Mouse (Mus musculus): ENCODE results near the gene Reln.

Reln gene

DNA sequence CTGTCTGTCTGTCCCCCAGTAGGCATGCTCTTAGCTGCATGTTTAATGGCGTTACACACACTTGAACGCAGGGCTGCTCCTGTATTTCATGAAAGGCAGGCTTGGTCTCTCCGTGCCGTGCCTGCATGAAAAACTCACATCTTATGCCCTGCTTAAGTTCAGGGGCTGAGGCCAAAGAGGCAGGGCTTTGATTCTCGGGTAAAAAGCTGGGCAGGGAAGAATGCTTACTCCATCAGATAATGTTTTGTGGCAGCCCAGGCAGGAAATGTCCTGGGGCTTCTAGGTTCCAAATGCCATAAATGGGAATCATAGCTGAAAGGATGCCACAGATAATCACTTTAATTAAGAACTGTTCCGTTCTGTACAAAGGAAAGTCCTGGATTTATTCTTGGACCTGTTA, 226.0 kb downstream of the Reln start:
- no peak for DNase-seq (ENCODE audit: low spot score in 2 of 2)

DNA sequence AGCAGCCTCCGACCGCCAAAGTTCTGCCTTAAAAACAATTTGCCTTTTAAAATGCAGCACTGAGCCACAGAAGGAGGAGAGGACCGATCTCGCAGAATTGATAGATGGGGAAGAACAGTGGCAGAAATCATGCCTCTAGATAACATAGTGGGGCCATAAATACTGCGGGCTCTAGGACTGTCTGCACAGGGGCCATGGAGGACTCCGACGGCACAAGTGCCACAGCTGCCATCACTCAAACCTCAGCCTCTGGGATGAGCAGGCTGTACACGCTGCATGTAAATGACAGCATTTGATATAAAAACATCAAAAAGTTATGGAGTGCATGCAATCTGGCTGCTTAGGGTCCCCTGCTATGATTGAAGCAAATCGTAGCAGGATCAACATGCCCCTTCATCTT, 227.6 kb downstream of the Reln start:
- no peak for DNase-seq (ENCODE audit: low spot score in 2 of 2)

DNA sequence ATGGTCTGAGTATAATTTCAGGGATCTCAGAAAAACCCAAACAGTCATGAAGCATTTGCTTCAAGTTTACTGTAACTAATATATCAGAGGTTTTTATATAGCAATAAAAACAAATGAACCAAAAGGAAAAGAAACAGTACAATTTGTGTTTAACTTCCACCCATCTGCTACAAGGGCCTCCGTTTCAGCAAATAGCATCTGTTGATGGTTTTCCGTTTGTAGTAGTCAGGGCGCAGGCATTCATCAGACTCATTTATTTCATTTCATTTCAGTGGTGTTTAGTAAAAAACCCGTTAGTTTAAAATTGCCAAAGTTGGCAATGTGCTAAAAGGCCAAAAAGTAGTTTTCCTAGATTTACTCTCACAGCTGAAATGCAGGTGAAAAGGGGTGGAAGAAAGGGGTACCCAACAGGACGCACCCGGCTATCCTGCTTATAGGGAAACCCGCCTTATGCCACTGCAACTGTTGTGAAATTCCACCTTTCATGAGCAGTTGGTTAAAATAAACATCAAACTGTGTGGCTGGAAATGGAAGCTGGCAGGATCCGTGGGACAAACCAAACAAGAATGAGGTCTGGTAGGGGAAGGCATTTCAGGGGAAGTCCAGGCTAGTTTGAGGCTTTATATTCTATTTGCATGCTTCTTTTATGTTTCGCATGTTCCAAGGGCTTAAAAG, 237.6 kb downstream of the Reln start:
- no peak for DNase-seq (ENCODE audit: low spot score in 2 of 2)

DNA sequence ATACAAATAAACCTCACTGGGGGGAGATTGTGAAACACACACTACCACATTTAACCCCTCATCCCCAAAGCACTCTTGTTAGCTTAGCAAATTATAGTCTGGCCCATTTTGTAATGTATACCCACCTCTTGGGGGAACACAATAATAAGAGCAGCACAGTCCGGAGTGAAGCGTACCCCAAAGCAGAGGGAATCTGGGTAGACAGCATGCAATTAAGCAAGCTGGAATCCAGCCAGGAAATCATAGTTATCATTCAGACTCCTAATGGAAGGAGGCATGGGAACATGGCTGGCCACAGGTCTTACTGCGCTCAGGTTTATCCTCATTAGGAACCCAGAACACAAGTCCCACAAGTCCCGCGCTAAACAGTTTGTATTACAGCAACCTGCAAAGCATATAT, 249.5 kb downstream of the Reln start:
- DNase-seq (ENCODE audit: low spot score in 2 of 2): no peak

DNA sequence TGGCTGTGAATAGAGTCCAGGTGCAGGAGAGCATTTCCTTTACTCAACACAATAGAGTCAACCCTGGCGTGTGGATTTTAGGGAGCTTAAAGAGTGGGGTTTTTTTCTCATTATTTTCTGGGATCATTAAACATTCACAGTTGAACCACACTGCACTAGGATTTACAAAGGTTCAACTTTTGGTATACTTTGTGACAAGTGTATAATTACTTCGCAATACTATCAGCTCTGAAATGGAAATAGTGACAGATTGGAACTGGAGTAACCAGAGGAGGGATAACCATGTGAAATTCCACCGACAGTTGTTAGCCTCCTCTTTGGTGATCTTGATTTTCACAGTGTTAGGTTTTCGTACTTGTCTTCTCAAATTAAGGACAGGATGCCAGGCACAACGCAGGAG, 250.5 kb downstream of the Reln start:
- no peak for DNase-seq (ENCODE audit: low spot score in 2 of 2)

DNA sequence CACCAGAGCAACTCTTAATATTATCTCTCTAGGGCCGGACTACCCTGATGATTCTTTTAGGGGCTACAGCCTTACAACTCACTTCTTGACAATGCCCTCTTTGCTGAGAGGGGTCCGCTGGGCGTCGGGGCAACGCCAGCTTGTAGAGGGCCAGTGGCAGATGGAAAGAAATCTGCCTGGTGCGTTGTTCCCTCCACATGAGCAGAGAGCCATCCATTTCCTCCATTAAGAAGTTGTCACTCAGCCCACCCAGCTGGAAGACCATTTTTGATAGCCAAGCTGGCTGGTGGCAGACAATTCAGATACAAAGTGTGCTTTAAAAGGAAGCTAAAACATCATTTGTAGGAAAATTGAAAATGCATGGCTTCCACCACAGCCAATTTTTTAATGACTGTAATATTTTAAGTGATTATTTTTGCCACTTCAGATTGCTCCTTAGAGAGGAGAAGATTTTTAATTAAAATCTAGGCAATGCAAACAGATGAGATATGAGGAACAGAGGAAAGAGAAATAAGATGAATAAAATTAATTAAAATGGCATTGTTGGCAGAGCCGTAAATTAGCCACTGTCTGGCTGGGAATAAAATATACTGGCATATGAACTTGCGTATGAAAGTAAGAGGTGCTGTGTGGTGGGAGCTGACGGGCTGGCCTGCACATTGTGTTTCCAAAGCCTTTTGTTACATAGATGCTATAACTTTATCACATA, 251.2 kb downstream of the Reln start:
- DNase-seq (ENCODE audit: low spot score in 2 of 2): no peak

DNA sequence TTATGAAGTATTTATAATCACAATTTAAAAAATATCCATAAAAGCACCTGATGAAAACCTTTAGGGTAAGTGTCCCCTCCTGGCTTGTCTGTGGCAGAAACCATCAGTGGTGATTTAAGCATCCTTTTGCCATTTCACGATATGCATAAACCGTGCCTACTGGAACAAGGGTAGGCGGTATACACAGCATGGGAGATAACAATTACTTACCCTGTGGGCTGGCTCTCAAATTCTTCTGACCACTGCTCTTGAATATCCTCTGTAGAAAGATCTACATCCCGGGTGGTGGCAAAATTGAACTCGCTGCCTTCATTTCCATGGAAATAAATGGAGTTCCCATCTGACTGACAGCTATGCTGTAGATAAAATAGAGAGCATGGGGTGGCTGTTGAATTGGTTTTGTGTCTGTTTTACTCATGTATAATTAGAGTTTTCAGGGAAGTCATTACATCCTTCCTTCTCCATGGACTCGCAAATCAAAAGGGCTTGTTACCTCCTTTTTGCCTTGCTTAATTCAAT, 264.0 kb downstream of the Reln start:
- no peak for DNase-seq (ENCODE audit: low spot score in 2 of 2)

DNA sequence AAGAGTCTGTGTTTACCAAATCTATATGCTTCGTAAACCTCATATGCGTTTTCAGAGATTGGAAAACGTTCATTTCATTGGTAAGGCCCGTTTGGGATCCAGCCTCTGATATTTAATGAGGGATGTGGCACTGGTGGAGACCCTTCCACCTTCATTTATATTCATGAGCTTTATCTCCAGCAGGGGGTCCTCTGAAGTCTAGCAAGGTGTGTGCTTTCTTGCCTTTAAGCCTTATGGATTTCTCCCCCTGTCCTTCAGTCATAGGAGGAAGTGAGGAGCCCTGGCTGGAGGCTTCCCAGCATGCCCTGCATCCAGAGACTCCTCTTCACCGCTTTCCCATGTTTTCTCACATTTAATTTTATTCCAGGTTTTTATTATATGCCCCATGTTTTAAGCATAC, 269.5 kb downstream of the Reln start:
- DNase-seq (ENCODE audit: low spot score in 2 of 2): no peak

DNA sequence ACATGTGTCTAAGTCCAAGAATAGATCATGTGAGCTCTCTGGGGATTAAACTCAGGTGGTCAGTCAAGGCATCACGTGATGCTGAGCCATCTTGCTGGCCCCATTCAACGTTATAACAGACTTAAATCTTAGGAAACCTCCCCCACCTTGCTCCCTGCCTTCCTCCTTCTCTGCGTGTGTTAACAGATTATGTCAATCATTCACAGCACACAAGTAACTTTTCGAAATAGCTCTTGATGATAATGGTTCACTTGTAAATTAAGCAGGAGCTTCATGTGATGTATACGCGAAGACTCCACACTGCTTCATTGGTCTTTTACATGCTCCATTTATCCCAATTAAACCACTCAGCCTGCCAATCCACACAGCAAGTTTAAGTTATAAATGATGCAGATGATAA, 271.9 kb downstream of the Reln start:
- no peak for DNase-seq (ENCODE audit: low spot score in 2 of 2)

DNA sequence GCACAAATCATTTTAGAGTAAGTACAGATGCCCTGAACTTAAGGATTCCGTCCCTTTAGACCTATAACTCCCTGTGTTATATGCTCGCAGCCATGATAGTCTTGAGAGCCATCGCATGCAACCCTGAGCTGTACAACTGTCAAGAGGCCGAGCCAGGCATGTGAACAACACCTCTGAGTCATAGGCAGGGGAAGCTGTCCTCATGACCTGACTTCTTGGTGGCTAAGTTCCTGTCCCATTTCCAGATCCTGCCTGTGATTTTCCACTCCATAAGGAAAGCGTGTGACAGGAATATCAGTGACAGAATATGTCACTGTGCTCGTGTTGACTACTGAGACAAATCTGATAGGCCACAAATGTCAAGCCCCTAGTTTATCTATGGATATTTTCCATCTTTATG, 285.3 kb downstream of the Reln start:
- no peak for DNase-seq (ENCODE audit: low spot score in 2 of 2)

DNA sequence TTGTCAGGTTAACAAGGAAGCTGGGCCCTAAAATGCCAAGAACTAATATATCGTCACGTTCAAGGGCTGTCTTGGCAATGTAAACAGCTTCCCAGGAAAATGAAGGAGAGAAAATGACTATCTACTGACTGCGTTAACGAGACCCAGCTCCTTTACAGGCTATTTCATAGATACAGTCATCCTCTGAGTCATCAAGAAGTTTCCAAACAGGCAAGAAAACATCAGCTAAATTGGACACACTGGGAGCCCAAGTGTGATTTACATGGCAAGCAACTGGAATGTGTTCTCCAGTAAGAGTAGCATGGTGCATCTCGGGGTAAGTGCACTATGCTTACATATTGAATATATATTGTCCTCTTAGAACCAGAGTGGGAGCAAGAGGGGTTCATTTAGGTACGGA, 302.7 kb downstream of the Reln start:
- DNase-seq (ENCODE audit: low spot score in 2 of 2): no peak

DNA sequence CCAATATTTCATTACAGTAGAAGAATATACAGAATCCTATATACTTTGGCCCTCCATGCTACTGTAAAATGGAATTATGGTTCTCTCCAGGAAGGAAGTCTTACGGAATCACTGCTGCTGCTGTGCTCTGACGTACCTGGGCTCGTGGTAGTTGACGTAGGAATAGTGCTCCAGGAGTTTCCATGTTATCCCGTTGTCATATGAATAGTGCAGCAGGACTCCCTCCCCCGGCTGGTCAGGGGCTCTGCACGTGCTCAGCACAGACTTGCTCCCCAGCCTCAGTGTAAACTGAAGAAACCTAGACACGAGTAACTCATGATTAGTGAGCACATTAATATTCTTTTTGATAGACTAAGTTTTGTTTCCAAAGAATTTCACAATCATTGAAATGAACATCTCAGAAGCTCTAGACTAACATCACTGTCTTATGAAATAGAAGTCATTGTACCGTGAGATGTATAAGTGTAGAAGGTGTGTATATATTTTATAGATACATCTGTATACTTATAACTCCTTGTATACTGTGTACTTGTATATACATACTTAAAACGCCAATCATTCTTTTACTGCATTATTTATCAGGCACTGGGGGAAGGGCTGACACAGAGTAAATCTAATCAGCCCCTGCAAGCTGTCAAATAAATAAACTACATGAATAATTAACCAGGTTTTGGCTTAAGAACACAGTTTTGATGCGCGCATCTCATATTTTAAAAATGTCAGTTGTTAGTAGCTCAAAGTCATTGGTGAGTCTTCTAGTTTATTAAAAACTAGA, 304.9 kb downstream of the Reln start:
- DNase-seq (ENCODE audit: low spot score in 2 of 2): no peak

DNA sequence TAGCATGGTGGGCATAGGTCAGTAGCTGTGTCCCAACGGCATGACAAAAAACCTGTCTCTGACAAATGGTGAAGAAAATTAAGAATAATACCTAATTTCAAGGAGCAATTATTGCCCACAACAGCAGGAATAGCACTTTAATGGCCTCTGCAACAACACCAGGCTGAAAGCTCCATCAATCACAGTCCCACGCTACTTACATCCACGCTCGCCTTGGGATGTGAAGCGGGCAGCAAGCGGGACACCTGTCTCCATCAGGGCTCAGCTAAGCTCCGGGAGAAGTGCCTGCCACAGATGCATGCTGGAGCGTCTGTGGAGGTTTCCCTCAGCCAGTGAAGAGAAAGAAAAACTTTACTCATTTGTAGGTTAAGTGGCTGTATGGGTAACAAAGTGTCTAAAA, 309.3 kb downstream of the Reln start:
- DNase-seq (ENCODE audit: low spot score in 2 of 2): no peak

DNA sequence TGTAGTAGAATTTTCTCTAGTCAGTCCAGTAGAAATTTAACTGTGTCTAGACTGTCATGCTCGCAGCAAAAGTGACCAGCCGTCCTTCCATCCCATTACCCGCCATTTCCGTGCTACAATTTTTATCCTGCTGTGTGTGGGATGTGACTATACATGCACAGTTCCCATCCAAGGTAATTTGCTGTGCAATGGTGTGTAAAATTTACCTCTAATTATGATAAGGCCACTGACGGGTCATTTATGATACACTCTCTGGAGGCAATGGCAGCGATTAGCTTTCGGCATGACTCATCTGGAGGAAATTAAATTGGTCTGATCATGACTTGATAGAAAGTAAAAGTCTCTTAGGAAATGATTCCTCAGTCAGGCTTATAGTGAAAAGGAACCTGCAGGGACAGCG, 311.5 kb downstream of the Reln start:
- DNase-seq (ENCODE audit: low spot score in 2 of 2): no peak

DNA sequence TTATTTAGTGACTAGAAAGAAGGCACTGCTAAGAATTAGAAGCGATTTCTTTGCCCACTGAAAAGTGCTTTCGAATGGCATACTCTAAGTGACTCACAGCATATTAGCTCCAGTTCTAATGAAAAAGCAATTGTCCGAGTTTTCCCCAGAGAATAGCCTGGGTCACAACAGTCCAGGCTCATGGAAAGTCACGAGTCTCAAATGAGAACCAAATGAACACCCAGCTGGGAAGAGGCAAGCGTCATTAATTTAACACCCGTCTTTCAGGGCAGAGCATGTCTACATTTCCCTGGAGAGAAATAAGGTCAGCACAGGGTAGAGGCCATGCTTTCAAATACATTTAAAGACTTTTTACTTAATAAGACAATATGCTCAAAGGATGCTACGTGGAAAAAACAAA, 312.8 kb downstream of the Reln start:
- DNase-seq (ENCODE audit: low spot score in 2 of 2): no peak

DNA sequence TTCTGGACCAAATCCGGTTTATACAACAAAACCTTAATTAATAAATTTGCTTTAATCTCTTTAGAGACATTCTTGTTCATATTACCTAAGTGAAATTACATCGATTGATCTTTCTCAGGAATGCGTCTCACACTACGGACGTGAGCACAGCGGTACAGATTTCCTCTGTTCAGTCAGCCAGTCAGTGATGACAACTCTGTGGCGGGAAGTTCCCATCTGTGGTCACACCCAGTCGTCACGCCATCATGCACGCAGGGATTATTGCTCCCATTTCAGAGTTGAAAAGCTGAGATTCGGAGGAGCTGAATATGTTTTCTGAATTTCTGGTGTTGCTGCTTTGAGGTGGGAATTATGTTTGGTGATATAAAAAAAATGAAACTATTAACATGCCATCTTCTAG, 316.1 kb downstream of the Reln start:
- no peak for DNase-seq (ENCODE audit: low spot score in 2 of 2)

DNA sequence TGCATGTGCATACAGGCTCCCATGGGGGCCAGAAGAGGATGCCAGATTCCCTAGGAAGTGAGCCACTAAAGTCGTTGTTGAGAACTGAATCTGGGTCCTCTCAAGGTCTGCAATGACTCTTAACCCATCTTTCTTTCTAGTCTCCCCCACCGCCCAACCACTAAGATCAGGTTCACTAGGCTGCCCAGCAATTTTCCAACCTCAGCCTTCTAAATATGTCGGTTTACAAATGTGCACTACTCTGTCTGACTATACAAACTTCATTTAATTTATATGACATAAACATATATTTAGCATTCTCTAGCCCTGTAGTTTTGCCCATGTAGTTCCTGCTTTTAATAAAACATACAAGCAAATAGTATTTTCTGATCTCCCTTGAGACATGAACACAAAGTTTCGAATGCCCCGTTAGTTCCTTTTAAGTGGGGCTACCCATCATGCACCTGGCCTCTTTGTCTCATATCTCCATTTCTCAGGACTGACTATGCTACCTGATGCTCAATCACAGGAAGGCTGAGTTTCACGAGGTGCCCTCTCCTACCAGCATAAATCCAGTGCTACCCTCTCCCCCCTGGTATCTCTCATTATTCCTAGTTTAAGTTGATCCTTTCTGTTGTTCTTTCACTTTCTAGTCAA, 317.1 kb downstream of the Reln start:
- no peak for DNase-seq (ENCODE audit: low spot score in 2 of 2)

DNA sequence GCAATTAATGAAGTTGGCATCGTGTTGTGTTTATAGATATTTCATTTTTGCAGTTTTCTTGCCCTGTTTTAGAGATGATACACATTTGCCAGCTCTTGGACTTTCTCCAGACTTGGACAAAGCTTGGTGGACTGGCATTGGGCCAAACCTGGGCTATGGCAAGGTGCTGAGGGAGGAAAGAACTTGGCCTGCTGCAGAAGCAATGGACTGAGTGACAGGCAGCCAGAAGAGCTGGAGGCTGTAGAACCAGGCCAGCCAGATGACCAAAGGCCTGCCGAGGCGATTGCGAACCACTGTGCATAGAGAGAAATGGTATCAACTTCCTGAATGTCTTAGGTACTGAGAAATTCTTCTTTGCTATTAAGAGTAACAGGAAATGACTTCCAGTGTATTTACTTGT, 318.8 kb downstream of the Reln start:
- DNase-seq (ENCODE audit: low spot score in 2 of 2): no peak

DNA sequence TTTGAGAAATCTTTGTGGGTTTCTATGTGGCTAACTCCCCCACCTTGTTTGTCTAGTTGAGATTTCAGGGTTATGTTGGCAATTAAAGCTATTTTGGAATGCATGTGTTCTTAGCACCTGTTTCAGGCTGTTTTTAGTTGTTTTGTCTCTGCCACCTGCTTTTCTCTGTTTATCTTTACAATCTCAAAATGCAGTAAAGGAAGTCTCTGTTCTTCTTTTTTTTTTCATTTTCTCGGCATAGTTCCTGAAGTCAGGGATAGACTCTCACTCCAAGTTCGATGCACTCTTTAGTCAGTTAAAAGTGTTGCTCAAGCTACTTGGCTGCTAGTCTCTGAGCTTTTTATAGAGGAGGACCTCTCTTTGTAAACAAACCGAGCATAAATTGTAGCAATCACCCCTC, 320.4 kb downstream of the Reln start:
- no peak for DNase-seq (ENCODE audit: low spot score in 2 of 2)

DNA sequence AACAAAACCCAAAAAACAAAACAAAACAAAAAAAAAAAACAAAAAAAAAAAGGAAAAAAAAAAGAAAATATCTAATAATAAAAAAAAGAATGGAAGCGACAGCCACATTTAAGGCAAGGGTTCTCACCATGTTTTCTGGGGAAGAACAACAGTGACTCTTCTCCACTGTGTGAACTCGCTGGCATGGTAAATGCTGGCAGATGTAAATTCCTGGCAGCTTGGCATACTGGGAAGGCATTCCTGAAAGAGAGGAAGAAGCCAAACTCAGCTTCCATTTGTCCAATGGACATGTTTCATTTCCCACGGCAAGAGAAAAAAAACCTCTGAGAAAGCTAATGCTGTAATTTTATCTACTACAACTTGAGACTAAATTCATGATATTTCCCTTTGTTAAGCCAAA, 326.6 kb downstream of the Reln start:
- no peak for DNase-seq (ENCODE audit: low spot score in 2 of 2)

DNA sequence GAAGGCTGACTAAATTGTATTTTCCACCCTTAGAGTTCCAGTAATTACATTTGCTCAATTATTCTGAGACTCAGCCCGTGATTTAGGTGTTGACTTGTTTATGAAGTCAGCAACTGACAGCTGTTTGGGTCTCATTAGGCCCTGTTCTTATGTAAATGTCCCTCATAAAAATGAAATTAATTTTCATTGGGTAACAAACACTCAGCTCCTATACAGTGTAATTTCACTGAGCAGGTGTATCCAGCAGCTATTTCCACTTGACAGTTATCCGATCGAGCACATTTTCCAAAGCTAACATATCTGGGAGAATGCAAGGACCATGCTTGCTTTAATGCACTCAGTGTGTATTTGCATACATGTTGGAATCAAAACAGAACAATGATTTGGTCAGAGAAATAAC, 330.0 kb downstream of the Reln start:
- no peak for DNase-seq (ENCODE audit: low spot score in 2 of 2)

DNA sequence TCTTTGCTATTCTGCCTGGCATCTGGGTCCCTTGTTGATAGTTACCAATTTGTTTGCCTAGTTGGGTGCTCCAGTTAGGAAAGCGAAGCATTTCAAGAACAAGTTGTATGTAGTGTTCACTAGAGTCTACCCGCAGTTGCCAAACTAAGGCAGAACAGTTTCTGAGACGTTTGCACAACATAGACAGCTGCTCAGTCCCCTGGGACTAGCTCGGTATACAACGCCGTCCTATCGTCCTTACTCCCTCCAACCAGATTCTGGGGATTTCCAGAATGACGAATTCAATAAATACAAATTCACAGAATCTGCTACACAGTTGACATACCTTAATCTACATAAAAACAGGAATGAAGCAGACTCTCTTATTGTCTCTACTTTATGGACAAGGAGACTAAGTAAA, 335.4 kb downstream of the Reln start:
- no peak for DNase-seq (ENCODE audit: low spot score in 2 of 2)
